Mouse (Mus musculus) liver, adult 10 weeks (tissue): Measurements from ENCODE around the gene Pappa2. TPM values are rescaled to one million over a fixed set of nuclear protein-coding genes. Genes with fewer than 3 reads are reported as not detected.

Source experiments
- polyA plus RNA-seq: library from polyadenylated mRNA; stranded (reverse); fragments of 350-450 nt; fragmentation: Illumina TruSeq; extraction: RNeasy Lipid Tissue Mini Kit (QIAGEN cat#74804); gene quantifications from one replicate; pipeline ENCODE4 v1.2.3, GENCODE M21; 2014; ENCODE audit warnings: low read depth, low replicate concordance

The Pappa2 gene
- polyA plus RNA-seq, result not detected

DNA sequence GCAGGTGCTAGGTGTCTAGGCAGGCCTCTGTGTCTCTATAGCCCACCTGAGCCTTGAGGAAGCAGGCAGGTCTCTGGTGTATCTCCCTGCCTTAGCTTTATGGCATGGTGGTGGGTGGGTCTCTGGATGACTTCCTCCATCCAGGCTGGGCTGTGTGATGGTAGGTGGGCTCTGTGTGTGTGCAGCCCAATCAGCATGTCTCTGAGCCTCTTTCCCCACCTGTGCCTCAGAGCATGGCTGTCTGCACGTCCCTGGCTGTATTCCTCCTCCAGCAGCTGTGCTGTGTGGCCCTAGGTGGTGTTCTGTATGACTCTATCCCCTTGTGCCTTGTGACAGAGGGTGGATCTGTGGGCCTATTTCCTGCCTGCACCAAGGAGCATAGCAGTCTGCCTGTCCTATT, at the start of gene Pappa2:
TSS of gene Pappa2 (minus strand) at position 101 of the 400 bp plus-strand sequence.

